Mouse (Mus musculus): ENCODE data around the gene Saxo1. TPM values are rescaled to one million over a fixed set of nuclear protein-coding genes. Genes with fewer than 3 reads are reported as not detected.

The Saxo1 gene
- total RNA-seq, 2 experiments from 2014 or later, result not detected

DNA sequence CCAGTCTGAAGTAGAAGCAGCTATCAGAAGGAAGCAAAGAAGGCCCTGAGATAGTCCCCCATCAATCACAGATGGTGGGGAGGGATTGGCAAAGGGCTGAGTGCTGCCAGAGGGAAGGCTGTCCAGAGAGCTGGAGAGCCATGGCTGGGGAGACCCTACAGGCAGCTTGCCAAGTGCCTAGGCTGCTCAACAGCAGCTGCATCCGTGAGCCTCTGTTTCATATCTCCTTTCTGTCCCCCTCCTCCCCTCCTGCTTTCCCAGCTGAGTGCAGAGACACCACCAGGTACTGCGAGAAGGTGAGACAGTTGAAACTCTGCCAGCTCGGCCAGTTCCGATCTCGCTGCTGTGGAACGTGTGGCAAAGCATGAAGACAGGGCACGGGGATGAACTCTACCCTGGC lies 132.5 kb downstream of the Saxo1 start:
- no peak for DNase-seq (ENCODE audit: low spot score in 2 of 2)

DNA sequence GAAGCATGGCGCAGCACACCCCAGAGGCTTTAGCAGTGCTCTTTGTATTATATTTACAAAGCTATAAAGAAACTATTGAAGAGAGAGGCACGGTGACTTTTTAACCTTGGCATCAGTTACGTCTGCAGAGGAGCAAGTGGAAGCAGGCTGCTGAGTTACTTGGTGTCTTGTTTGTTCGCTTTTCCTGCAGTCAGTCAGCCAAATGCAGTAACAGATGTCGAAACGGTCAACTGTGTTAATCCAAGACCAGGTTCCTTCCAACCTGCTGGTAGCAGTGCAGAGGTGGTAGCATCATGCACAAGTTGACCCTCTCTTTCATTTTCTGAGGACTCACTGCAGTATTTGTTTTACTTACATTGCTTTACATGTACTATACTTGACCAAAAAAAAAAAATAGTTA lies 135.5 kb downstream of the Saxo1 start:
- no peak for DNase-seq (ENCODE audit: low spot score in 2 of 2)

DNA sequence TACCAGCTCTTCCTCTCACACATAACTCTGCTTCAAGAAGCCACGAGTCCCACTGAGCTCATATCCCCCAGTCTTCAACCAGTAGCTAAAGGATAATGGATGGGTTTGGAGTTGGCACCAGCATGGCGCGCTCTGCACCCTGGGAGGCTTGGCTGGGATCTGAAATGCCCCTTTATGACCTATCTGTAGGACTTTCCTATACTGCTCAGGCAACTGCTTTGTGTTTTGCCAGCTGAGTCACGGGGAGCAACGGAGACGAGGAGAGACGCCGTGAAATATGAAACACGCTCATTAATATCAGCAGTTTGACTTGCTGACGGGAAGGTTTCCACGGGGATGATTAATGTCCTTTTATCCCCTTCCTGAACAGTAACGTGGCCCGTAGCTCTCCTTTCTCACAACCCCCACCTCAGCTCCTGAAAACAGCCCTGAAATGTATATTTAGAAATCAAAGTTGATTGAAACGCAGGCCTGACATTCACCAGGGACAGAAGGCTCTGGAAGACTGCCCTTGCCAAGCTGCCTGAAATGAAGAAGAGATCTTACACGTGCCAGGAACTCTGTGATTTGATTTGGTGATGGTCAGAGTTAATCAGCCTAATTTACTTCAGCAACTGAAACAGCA lies 141.6 kb downstream of the Saxo1 start:
- DNase-seq (ENCODE audit: low spot score in 2 of 2), result peak in 1 of 2 experiments; percentile 24

DNA sequence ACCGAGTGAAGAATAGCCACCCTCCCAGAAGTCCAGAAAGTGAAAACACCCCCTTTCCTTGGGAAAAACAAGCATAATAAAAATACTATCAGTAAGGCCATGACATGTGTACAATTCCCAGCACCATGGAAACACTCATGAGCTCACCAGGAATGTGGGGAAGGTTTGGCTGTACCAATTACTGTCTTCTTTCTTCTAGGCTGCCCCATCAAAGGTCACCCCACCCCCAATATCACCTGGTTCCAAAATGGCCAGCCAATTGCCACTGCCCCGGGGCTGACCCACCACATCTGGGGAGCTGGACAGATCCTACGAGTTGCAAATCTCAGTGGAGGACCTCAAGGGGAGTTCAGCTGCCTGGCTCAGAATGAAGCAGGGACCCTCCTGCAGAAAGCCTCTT lies 144.7 kb downstream of the Saxo1 start:
- DNase-seq (ENCODE audit: low spot score in 2 of 2), result no peak

DNA sequence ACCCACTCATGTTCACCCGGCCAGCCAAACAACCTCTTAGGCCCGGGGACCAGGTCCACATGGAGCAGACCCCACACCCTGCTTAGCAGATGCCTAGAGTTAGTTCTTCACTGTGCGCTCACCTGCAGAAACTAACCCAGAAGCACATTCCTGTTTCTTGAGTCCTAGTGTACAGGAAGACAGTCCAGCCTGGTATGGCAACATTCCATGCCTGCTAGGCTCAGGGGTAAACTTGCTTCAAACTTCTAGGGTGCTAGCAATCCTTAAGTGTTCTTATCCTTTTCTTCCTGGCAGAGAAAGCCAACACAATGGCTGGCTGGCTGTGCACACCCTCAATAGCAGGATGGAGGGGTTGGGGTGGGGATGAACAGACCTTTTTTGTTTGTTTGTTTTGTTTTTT lies 147.2 kb downstream of the Saxo1 start:
- no peak for DNase-seq (ENCODE audit: low spot score in 2 of 2)

DNA sequence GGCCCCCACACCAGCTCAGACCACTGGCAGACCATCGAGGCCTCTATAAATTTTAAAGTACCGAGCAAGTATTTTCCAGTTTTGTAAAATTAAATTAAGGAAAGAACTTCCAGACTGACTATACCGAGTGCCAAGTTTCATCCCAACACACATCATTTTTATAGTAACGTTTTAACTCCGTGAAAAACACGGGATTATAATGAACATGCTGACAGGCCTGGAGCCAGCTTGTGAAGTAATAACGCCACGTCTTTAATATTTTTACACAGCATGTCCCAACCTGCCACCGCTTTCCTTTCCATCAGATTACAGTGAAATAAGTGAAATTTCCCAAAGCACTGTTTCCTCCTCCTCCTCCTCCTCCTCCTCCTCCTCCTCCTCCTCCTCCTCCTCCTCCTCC lies 149.7 kb downstream of the Saxo1 start:
- no peak for DNase-seq (ENCODE audit: low spot score in 2 of 2)

DNA sequence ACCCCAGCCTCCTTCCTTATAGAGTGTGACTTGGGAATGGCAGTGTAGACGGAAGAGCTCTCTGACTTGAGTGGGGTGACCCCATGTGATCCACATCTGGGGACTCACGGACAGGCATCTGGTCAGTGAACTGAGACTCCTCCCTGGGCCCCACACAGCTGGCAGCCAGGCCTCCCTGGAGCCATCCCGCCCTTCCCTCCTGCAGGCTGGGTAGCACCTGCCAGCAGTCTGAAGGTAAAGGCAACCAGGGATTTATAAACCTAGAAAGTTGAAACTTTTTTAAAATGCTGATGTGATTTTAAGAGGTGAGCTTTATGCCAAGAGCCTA lies 151.0 kb downstream of the Saxo1 start:
- DNase-seq (ENCODE audit: low spot score in 2 of 2), result no peak

DNA sequence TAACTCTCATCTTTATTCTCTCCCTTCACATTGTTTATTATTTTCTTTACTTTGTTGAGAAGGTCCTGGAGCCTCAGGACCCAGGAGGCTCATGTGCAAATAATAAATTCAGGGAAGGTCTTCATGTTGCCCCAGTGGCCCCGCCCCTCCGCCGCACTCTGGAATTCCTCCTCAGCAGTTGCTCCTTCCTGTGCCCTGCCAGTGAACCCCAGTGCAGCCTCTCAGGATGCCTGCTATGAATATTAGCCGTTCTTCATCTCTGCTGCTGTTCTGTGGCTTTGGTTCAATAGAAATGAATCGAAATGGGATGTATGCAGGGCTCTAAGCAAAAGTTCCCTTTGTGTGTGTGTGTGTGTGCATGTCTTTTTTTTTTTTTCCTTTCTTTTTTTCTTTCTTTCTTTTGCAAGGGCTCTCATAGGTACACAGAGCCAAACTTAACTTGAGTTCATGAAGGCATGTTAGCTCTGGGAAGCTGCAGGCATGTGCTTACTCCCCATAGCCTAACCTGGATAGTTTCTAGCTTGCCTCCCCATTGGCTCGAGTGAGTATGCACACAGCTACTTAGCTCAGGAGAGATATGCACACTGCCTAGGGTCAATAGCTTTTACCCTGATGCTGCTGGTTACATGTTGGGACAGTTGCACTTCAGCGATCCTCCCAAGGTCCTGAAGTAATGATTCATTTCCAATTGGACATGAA lies 151.5 kb downstream of the Saxo1 start:
- DNase-seq (ENCODE audit: low spot score in 2 of 2), result no peak

DNA sequence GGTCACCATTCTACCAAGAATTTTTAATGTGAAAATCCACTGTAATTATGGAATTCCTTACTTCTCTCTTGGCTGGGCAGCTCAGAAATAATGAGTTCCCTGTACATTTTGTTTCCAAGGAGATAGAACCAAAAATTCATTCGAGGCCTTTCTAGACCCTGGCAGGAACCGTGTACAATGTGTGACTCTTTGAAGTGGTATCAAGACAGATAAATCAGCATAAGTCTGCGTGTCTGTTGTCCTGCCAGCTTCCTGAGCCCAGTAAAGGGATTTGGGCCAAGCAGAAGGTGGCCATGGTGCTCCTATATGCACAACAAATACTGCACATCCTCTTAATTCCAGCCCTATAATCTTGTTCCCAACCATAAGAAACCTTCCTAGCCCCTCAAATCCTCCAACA lies 157.0 kb downstream of the Saxo1 start:
- no peak for DNase-seq (ENCODE audit: low spot score in 2 of 2)

DNA sequence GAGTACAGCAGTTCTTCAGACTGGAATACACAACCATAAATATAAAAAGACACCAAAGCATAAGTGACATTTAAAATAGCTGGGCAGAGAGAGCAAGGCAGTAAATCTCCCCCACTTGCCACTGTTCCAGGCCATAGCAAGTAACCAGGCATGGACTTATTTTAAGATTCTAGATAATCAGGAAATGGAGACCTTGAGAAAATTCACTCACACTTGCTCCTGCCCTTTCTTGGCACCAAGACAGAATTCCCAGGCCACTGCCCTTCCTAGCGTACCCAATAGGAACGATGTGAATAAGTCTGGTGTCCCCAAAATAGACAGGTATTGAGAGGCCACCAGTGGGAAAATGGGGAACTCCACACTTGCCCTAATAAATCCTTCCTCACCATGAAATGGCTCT lies 160.7 kb downstream of the Saxo1 start:
- peak in 1 of 2 experiments; percentile 10 for DNase-seq (ENCODE audit: low spot score in 2 of 2)

DNA sequence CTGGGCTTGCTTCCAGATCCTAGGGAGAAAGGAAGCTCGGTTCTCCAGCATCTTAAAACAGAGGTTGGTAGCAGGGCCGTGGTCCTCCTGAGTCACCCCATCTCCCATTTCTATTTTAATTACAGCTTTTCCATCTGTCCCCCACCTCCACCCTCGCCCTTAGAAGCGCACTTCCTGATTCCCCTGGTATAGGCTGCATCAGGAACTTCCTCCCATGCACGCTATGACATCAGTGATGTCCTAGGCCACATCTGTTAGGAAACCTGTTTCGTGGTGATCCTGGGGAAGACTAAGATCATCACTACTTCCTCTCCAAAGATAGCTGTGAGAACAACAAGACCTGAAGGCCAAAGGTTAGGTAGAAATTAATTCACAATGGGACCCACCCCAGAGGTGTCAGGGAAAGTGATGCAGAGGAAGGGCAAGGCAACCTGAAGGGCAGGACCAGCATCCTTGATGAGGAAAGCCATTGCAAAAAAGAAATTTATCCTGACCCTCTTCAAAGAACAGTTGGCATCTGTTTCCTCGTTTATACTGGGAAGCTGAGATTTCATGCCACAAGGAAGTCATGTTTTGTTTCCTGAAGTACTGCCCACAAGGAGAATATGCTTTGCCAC lies 161.3 kb downstream of the Saxo1 start:
- no peak for DNase-seq (ENCODE audit: low spot score in 2 of 2)

DNA sequence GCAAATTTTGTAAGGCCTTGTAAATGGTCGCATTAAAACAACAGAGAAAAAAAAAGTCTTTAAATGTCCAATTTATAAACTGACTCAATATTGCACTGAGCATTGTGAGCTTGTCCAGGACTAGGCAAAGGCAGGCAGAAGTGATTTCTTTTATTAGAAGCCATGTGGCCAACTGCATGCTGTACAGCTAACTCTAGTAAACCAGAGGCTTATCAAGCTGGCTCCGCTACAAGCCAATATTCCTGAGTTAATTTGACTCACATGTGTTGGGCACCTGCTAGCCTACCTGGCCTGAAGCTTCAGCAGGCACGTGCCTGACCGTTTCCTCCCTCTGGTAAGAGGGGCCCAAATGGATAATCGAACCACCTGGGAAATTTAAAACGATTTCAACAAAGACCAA lies 162.5 kb downstream of the Saxo1 start:
- no peak for DNase-seq (ENCODE audit: low spot score in 2 of 2)

Other genes starting within 250 kb of the Saxo1 start
- gene Rraga, start 17.3 kb upstream of the Saxo1 start, total RNA-seq (2021), result 10 to 100 TPM; 96.4 to 99.1 TPM
- gene Haus6, start 53.7 kb upstream of the Saxo1 start, total RNA-seq (2021), result 1 to 10 TPM; 5.7 to 5.9 TPM
- gene Plin2, start 111.7 kb upstream of the Saxo1 start, total RNA-seq (2021), result 1,000 to 10,000 TPM in 1 of 2 experiments, 100 to 1,000 TPM in 1; 453 to 1,008 TPM
- gene Dennd4c, start 190.2 kb upstream of the Saxo1 start, total RNA-seq (2021), result 10 to 100 TPM; 52.6 to 53.5 TPM